Mouse (Mus musculus): ENCODE data around the gene Ptprn2.

GRCm38 (mm10) chr12:116488836-116489235, 3.3 kb downstream of the Ptprn2 start:
- TF ChIP-seq CTCF (IDR thresholded peaks at IDR 0.05; ENCODE audit: low read depth, low read length), result no peak
- TF ChIP-seq POLR2A (IDR thresholded peaks at IDR 0.05; ENCODE audit: borderline replicate concordance, low read depth, low read length), result no peak

All from bone marrow macrophage, adult 2 months (primary cell).